Mouse (Mus musculus) hindbrain, embryonic 14.5 days (tissue): ENCODE results near the gene 1700025G04Rik. TPM values are rescaled to one million over a fixed set of nuclear protein-coding genes. Genes with fewer than 3 reads are reported as not detected.

ENCODE experiments used
- ATAC-seq: fragments of 200-750 bp; cut with Nextera tagmentation; 2 replicates; pipeline ENCODE4 v1.8.0; 2017; ENCODE audit warnings: moderate number of reproducible peaks, mild to moderate bottlenecking, moderate TSS enrichment, moderate library complexity; ENCODE audit not compliant: low FRiP score
- DNase-seq: peaks from one replicate; pipeline ENCODE4 v3.0.0-alpha.2; 2015; ENCODE audit warnings: low spot score
- H3K27ac ChIP-seq: fragments of 300-500 bp; sonication (generic); 2 replicates; pipeline ENCODE4 v1.5.1; 2014; ENCODE audit warnings: mild to moderate bottlenecking, moderate library complexity
- H3K27me3 ChIP-seq: fragments of 300-500 bp; sonication (generic); 2 replicates; pipeline ENCODE4 v1.6.1; 2014; ENCODE audit warnings: mild to moderate bottlenecking, low read length, mixed read lengths; ENCODE audit not compliant: control insufficient read depth, insufficient read depth
- H3K36me3 ChIP-seq: fragments of 300-500 bp; sonication (generic); replicated peaks from 2 replicates; pipeline ENCODE4 v1.6.1; 2014; ENCODE audit not compliant: control insufficient read depth, insufficient read depth
- H3K4me1 ChIP-seq: fragments of 300-500 bp; sonication (generic); replicated peaks from 2 replicates; pipeline ENCODE4 v1.6.1; 2014; ENCODE audit warnings: antibody characterized with exemption, low read length, mixed read lengths; ENCODE audit not compliant: control insufficient read depth, insufficient read depth
- H3K4me2 ChIP-seq: fragments of 300-500 bp; sonication (generic); replicated peaks from 2 replicates; pipeline ENCODE4 v1.6.1; 2014; ENCODE audit warnings: mild to moderate bottlenecking, moderate library complexity
- H3K4me3 ChIP-seq: fragments of 300-500 bp; sonication (generic); replicated peaks from 2 replicates; pipeline ENCODE4 v1.5.1; 2014; ENCODE audit warnings: mild to moderate bottlenecking, low read length
- H3K9ac ChIP-seq: fragments of 300-500 bp; sonication (generic); 2 replicates; pipeline ENCODE4 v1.6.1; 2014
- H3K9me3 ChIP-seq: fragments of 300-500 bp; sonication (generic); 2 replicates; pipeline ENCODE4 v1.6.1; 2016; ENCODE audit warnings: low read length; ENCODE audit not compliant: control insufficient read depth
- WGBS: fragments of 180-500 bp; shearing (Covaris S2); extraction: QIAGEN DNeasy Blood & Tissue Kit; methylation state at CpG from one replicate; pipeline ENCODE4 v1.1.7; 2014; 5-methylcytosine and 5-hydroxymethylcytosine counted together
- polyA plus RNA-seq: library from polyadenylated mRNA; unstranded; fragments of >200 nt; fragmentation: Nextera tagmentation; extraction: Ambion mirVana; gene quantifications from 2 replicates; pipeline ENCODE4 v1.2.1, GENCODE M21; 2014

The 1700025G04Rik gene
- 28.8 and 32.6 TPM in 2 replicates for polyA plus RNA-seq

DNA sequence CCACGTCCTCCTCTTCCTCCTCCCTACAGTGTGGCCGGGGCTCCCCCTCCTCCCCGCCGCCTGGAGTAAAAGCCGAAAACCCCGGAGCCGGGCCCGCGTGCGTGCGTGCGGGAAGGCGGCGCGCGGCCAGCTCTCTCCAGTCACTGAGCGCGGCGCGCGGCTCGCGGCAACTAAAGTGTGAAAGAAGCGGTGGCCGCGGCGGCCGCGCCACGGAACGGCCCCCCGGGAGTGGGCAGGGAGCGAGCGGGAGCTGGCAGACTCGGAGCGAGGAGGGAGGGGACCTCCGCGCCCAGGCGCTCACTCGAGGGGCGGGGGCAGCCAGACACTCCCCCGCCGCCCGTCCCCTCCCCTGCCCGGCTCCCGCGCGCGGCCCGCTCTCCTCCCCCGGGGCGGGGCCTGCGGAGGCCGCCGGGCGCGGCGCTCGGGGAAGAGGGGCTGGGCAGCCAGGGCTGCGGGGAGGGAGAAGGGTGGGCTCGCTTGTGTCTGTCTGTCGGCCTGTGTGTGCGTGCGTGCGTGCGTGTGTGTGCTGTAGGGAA, at the start of gene 1700025G04Rik:
1700025G04Rik (minus strand) TSS at position 108 of the 536 bp plus-strand sequence.
- peak; percentile 90 for ATAC-seq

GRCm38 (mm10) chr1:152139496-152139895, 49.6 kb upstream of the 1700025G04Rik start:
- 87% methylated on average over 4 of the region's 4 CpGs for WGBS

More for the DNA sequence above, at the start of gene 1700025G04Rik:
- DNase-seq, result peak; percentile 84
- Histone ChIP-seq H3K9me3 (no peaks in the 10 kb centered on the region), H3K4me1 (peaks cover 46% of the 10 kb centered on the region), H3K9ac (peak within 1 kb of the TSS; percentile 95), H3K4me3 (peak within 1 kb of the TSS; percentile 92), H3K4me2 (peak within 1 kb of the TSS; percentile 86), H3K27ac (peak within 1 kb of the TSS; percentile 99), H3K27me3 (no peaks in the 10 kb centered on the region), H3K36me3 (no peaks in the 10 kb centered on the region)
- under 1% methylated on average over 40 of the region's 66 CpGs for WGBS

GRCm38 (mm10) chr1:152130029-152130727, 40.3 kb upstream of the 1700025G04Rik start:
- peak; percentile 11; the same call in 1 of the 2 replicates for ATAC-seq
- DNase-seq, result peak; percentile 54
- H3K4me1 ChIP-seq, result no peaks in the 10 kb centered on the region
- 61% methylated on average over 14 of the region's 15 CpGs for WGBS
- H3K4me3 ChIP-seq, result no peak overlapping the region
- no peaks in the 10 kb centered on the region for H3K27me3 ChIP-seq
- H3K27ac ChIP-seq, result peak overlapping the region; percentile 51; the same call in 1 of the 2 replicates
- no peaks in the 10 kb centered on the region for H3K9me3 ChIP-seq
- H3K4me2 ChIP-seq, result peak overlapping the region; percentile 32
- H3K9ac ChIP-seq, result 0 out of 2 replicates have a peak overlapping the region, but pooled peaks have one; percentile 4
- no peaks in the 10 kb centered on the region for H3K36me3 ChIP-seq

More at GRCm38 (mm10) chr1:152139496-152139895, 49.6 kb upstream of the 1700025G04Rik start:
- Histone ChIP-seq H3K27ac (no peak overlapping the region), H3K9me3 (0 out of 2 replicates have a peak, but pooled peaks cover 2% of the 10 kb centered on the region), H3K4me3 (no peak overlapping the region), H3K4me1 (no peaks in the 10 kb centered on the region), H3K27me3 (no peaks in the 10 kb centered on the region), H3K4me2 (no peak overlapping the region), H3K9ac (no peak overlapping the region), H3K36me3 (no peaks in the 10 kb centered on the region)
- no peak for ATAC-seq
- no peak for DNase-seq

GRCm38 (mm10) chr1:152125451-152125850, 35.5 kb upstream of the 1700025G04Rik start:
- Histone ChIP-seq H3K27me3 (no peaks in the 10 kb centered on the region), H3K4me3 (no peak overlapping the region), H3K4me2 (no peak overlapping the region), H3K9me3 (no peaks in the 10 kb centered on the region), H3K9ac (no peak overlapping the region), H3K27ac (no peak overlapping the region), H3K36me3 (no peaks in the 10 kb centered on the region), H3K4me1 (no peaks in the 10 kb centered on the region)
- DNase-seq (no peak), ATAC-seq (no peak)
- 90% methylated on average over 7 of the region's 7 CpGs for WGBS

- no peaks in the 10 kb centered on the region for H3K9me3 ChIP-seq
- no peak overlapping the region for H3K9ac ChIP-seq
- ATAC-seq (no peak), DNase-seq (no peak)
- H3K27me3 ChIP-seq, result no peaks in the 10 kb centered on the region
- H3K4me2 ChIP-seq, result no peak overlapping the region
- H3K4me3 ChIP-seq, result no peak overlapping the region
- no peaks in the 10 kb centered on the region for H3K36me3 ChIP-seq
- no peak overlapping the region for H3K27ac ChIP-seq
- no peaks in the 10 kb centered on the region for H3K4me1 ChIP-seq
- 100% methylated on average over 1 of the region's 1 CpGs for WGBS
These were observed 20.2 kb upstream of the 1700025G04Rik start for GRCm38 (mm10) chr1:152110123-152110522.

GRCm38 (mm10) chr1:152106136-152106535, 16.2 kb upstream of the 1700025G04Rik start:
- DNase-seq (no peak), ATAC-seq (no peak)
- Histone ChIP-seq H3K4me2 (no peak overlapping the region), H3K27me3 (no peaks in the 10 kb centered on the region), H3K36me3 (no peaks in the 10 kb centered on the region), H3K9me3 (no peaks in the 10 kb centered on the region), H3K9ac (no peak overlapping the region), H3K27ac (no peak overlapping the region), H3K4me3 (no peak overlapping the region), H3K4me1 (no peaks in the 10 kb centered on the region)
- WGBS, result 90% methylated on average over 2 of the region's 2 CpGs

GRCm38 (mm10) chr1:152105246-152105645, 15.3 kb upstream of the 1700025G04Rik start:
- no peak overlapping the region for H3K4me3 ChIP-seq
- H3K36me3 ChIP-seq, result no peaks in the 10 kb centered on the region
- no peak overlapping the region for H3K4me2 ChIP-seq
- no peaks in the 10 kb centered on the region for H3K4me1 ChIP-seq
- H3K9ac ChIP-seq, result no peak overlapping the region
- no peaks in the 10 kb centered on the region for H3K9me3 ChIP-seq
- H3K27me3 ChIP-seq, result no peaks in the 10 kb centered on the region
- no peak for DNase-seq
- no peak for ATAC-seq
- no peak overlapping the region for H3K27ac ChIP-seq
- 100% methylated on average over 1 of the region's 1 CpGs for WGBS

GRCm38 (mm10) chr1:152101746-152102145, 11.8 kb upstream of the 1700025G04Rik start:
- H3K4me2 ChIP-seq, result no peak overlapping the region
- H3K4me3 ChIP-seq, result no peak overlapping the region
- DNase-seq (no peak), ATAC-seq (no peak)
- 61% methylated on average over 5 of the region's 5 CpGs for WGBS
- H3K9ac ChIP-seq, result no peak overlapping the region
- no peaks in the 10 kb centered on the region for H3K9me3 ChIP-seq
- H3K27ac ChIP-seq, result no peak overlapping the region
- H3K27me3 ChIP-seq, result no peaks in the 10 kb centered on the region
- no peaks in the 10 kb centered on the region for H3K36me3 ChIP-seq
- H3K4me1 ChIP-seq, result no peaks in the 10 kb centered on the region

DNA sequence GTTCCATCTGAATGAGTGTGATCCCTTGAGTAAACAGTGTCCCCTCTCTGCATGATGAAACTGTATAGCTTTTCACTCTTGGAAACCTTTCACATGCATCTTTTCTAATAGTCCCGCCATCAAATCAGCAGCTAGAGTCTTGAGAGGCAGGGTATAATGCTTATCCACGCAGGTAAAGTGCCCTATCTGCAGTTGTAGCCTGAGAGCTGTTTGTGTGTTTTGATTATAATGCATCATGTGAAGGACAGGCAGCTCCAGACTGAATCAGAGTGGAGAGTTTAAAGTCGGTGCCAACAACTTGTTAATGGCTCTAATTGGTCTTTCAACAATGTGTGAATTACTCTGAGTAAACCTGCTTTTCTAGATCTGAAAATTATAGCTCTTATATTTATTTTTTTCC, 6.1 kb upstream of the 1700025G04Rik start:
- Histone ChIP-seq H3K4me1 (peaks cover 8% of the 10 kb centered on the region), H3K9ac (no peak overlapping the region), H3K4me2 (no peak overlapping the region), H3K27me3 (no peaks in the 10 kb centered on the region), H3K36me3 (no peaks in the 10 kb centered on the region), H3K4me3 (no peak overlapping the region), H3K27ac (no peak overlapping the region), H3K9me3 (no peaks in the 10 kb centered on the region)
- DNase-seq, result no peak
- WGBS, result 66% methylated on average over 3 of the region's 3 CpGs
- ATAC-seq, result no peak
